Mouse (Mus musculus): ENCODE results near the gene Aldh3b2. TPM values are rescaled to one million over a fixed set of nuclear protein-coding genes. Genes with fewer than 3 reads are reported as not detected.

Gene Aldh3b2
- polyA plus RNA-seq, 1 experiment from 2014 or later = 0.62 TPM

GRCm38 (mm10) chr19:3994932-3995331 is 22.8 kb downstream of the Aldh3b2 start:
- TF ChIP-seq CTCF (IDR thresholded peaks at IDR 0.05; ENCODE audit: low read depth) = no peak
- H3K4me2 ChIP-seq = no peak overlapping the region
- no peak overlapping the region for H3K4me3 ChIP-seq (ENCODE audit: low read depth, low read length)
- DNase-seq = no peak
- no peaks in the 10 kb centered on the region for H3K4me1 ChIP-seq (ENCODE audit: insufficient read depth)
- H3K36me3 ChIP-seq (ENCODE audit: insufficient read depth) = no peaks in the 10 kb centered on the region
- no peaks in the 10 kb centered on the region for H3K9me3 ChIP-seq (ENCODE audit: low read depth, low read length)
- no peaks in the 10 kb centered on the region for H3K27me3 ChIP-seq (ENCODE audit: insufficient read depth, low read length)
- no peak overlapping the region for H3K9ac ChIP-seq
- no peak for ATAC-seq (ENCODE audit: insufficient read depth)
- WGBS = 34% methylated on average over 6 of the region's 6 CpGs
- no peak overlapping the region for H3K27ac ChIP-seq (ENCODE audit: low read depth)

GRCm38 (mm10) chr19:3995505-3995904 is 23.4 kb downstream of the Aldh3b2 start:
- Histone ChIP-seq H3K4me1 (ENCODE audit: insufficient read depth) (no peaks in the 10 kb centered on the region), H3K27ac (ENCODE audit: low read depth) (0 out of 2 replicates have a peak overlapping the region, but pooled peaks have one; percentile 18), H3K4me3 (ENCODE audit: low read depth, low read length) (no peak overlapping the region), H3K36me3 (ENCODE audit: insufficient read depth) (no peaks in the 10 kb centered on the region), H3K9ac (no peak overlapping the region), H3K9me3 (ENCODE audit: low read depth, low read length) (no peaks in the 10 kb centered on the region), H3K27me3 (ENCODE audit: insufficient read depth, low read length) (no peaks in the 10 kb centered on the region), H3K4me2 (no peak overlapping the region)
- ATAC-seq (ENCODE audit: insufficient read depth) = no peak
- TF ChIP-seq CTCF (IDR thresholded peaks at IDR 0.05; ENCODE audit: low read depth) = no peak
- peak; percentile 11 for DNase-seq
- WGBS = 54% methylated on average over 3 of the region's 3 CpGs

GRCm38 (mm10) chr19:3996106-3996505 is 24.0 kb downstream of the Aldh3b2 start:
- 0 out of 2 replicates have a peak overlapping the region, but pooled peaks have one; percentile 18 for H3K27ac ChIP-seq (ENCODE audit: low read depth)
- peaks cover 2% of the 10 kb centered on the region; the same call in 1 of the 2 replicates for H3K4me1 ChIP-seq (ENCODE audit: insufficient read depth)
- no peak overlapping the region for H3K9ac ChIP-seq
- DNase-seq (no peak), ATAC-seq (ENCODE audit: insufficient read depth) (no peak)
- H3K4me2 ChIP-seq = no peak overlapping the region
- 53% methylated on average over 7 of the region's 7 CpGs for WGBS
- TF ChIP-seq CTCF (IDR thresholded peaks at IDR 0.05; ENCODE audit: low read depth) = no peak
- no peaks in the 10 kb centered on the region for H3K36me3 ChIP-seq (ENCODE audit: insufficient read depth)
- no peaks in the 10 kb centered on the region for H3K27me3 ChIP-seq (ENCODE audit: insufficient read depth, low read length)
- H3K9me3 ChIP-seq (ENCODE audit: low read depth, low read length) = no peaks in the 10 kb centered on the region
- H3K4me3 ChIP-seq (ENCODE audit: low read depth, low read length) = no peak overlapping the region

- WGBS = 70% methylated on average over 8 of the region's 8 CpGs
Measured at GRCm38 (mm10) chr19:3996747-3997146, 24.6 kb downstream of the Aldh3b2 start.

GRCm38 (mm10) chr19:3997231-3997630 is 25.1 kb downstream of the Aldh3b2 start:
- Histone ChIP-seq H3K9me3 (ENCODE audit: low read depth, low read length) (no peaks in the 10 kb centered on the region), H3K36me3 (ENCODE audit: insufficient read depth) (no peaks in the 10 kb centered on the region), H3K9ac (no peak overlapping the region), H3K4me1 (ENCODE audit: insufficient read depth) (peaks cover 5% of the 10 kb centered on the region; the same call in 1 of the 2 replicates), H3K4me2 (no peak overlapping the region), H3K27ac (ENCODE audit: low read depth) (no peak overlapping the region), H3K4me3 (ENCODE audit: low read depth, low read length) (no peak overlapping the region), H3K27me3 (ENCODE audit: insufficient read depth, low read length) (no peaks in the 10 kb centered on the region)
- TF ChIP-seq CTCF (IDR thresholded peaks at IDR 0.05; ENCODE audit: low read depth) = no peak
- WGBS = 41% methylated on average over 8 of the region's 8 CpGs
- no peak for ATAC-seq (ENCODE audit: insufficient read depth)
- DNase-seq = no peak

More at GRCm38 (mm10) chr19:3996747-3997146, 24.6 kb downstream of the Aldh3b2 start:
- no peaks in the 10 kb centered on the region for H3K27me3 ChIP-seq (ENCODE audit: insufficient read depth, low read length)
- H3K27ac ChIP-seq (ENCODE audit: low read depth) = no peak overlapping the region
- ATAC-seq (ENCODE audit: insufficient read depth) = no peak
- H3K4me2 ChIP-seq = no peak overlapping the region
- no peak for DNase-seq
- no peak overlapping the region for H3K9ac ChIP-seq
- H3K4me1 ChIP-seq (ENCODE audit: insufficient read depth) = peaks cover 5% of the 10 kb centered on the region; the same call in 1 of the 2 replicates
- no peak overlapping the region for H3K4me3 ChIP-seq (ENCODE audit: low read depth, low read length)
- H3K9me3 ChIP-seq (ENCODE audit: low read depth, low read length) = no peaks in the 10 kb centered on the region
- no peak for TF ChIP-seq CTCF (IDR thresholded peaks at IDR 0.05; ENCODE audit: low read depth)
- no peaks in the 10 kb centered on the region for H3K36me3 ChIP-seq (ENCODE audit: insufficient read depth)

GRCm38 (mm10) chr19:3998335-3998734 is 26.2 kb downstream of the Aldh3b2 start:
- H3K9ac ChIP-seq = no peak overlapping the region
- H3K36me3 ChIP-seq (ENCODE audit: insufficient read depth) = no peaks in the 10 kb centered on the region
- no peak for TF ChIP-seq CTCF (IDR thresholded peaks at IDR 0.05; ENCODE audit: low read depth)
- H3K9me3 ChIP-seq (ENCODE audit: low read depth, low read length) = no peaks in the 10 kb centered on the region
- H3K4me1 ChIP-seq (ENCODE audit: insufficient read depth) = peaks cover 5% of the 10 kb centered on the region; the same call in 1 of the 2 replicates
- no peak overlapping the region for H3K4me3 ChIP-seq (ENCODE audit: low read depth, low read length)
- ATAC-seq (ENCODE audit: insufficient read depth) (no peak), DNase-seq (no peak)
- no peaks in the 10 kb centered on the region for H3K27me3 ChIP-seq (ENCODE audit: insufficient read depth, low read length)
- H3K4me2 ChIP-seq = no peak overlapping the region
- no peak overlapping the region for H3K27ac ChIP-seq (ENCODE audit: low read depth)
- whole genome bisulfite sequencing = 69% methylated on average over 8 of the region's 8 CpGs

GRCm38 (mm10) chr19:3999121-3999730 is 27.1 kb downstream of the Aldh3b2 start:
- peaks cover 5% of the 10 kb centered on the region; the same call in 1 of the 2 replicates for H3K4me1 ChIP-seq (ENCODE audit: insufficient read depth)
- H3K9ac ChIP-seq = no peak overlapping the region
- H3K4me2 ChIP-seq = peak overlapping the region; percentile 93; the same call in 1 of the 2 replicates
- TF ChIP-seq CTCF (IDR thresholded peaks at IDR 0.05; ENCODE audit: low read depth) = no peak
- H3K36me3 ChIP-seq (ENCODE audit: insufficient read depth) = no peaks in the 10 kb centered on the region
- ATAC-seq (ENCODE audit: insufficient read depth) = no peak
- H3K27me3 ChIP-seq (ENCODE audit: insufficient read depth, low read length) = no peaks in the 10 kb centered on the region
- no peak for DNase-seq
- H3K9me3 ChIP-seq (ENCODE audit: low read depth, low read length) = no peaks in the 10 kb centered on the region
- 77% methylated on average over 9 of the region's 9 CpGs for WGBS
- peak overlapping the region; percentile 48; the same call in 1 of the 2 replicates for H3K4me3 ChIP-seq (ENCODE audit: low read depth, low read length)
- H3K27ac ChIP-seq (ENCODE audit: low read depth) = peak overlapping the region; percentile 97; the same call in 1 of the 2 replicates

Measured in lung, embryonic 14.5 days (tissue).